Mouse (Mus musculus): ENCODE results near the gene Inpp4b.

The Inpp4b gene

GRCm38 (mm10) chr8:81826406-81826805 lies 484.1 kb downstream of the Inpp4b start:
- no peak for DNase-seq (ENCODE audit: low read depth in 2 of 2, low spot score in 2 of 2)

GRCm38 (mm10) chr8:81827306-81827913 lies 485.1 kb downstream of the Inpp4b start:
- DNase-seq (ENCODE audit: low read depth in 2 of 2, low spot score in 2 of 2) = no peak

GRCm38 (mm10) chr8:81831430-81831829 lies 489.1 kb downstream of the Inpp4b start:
- no peak for DNase-seq (ENCODE audit: low read depth in 2 of 2, low spot score in 2 of 2)

- DNase-seq (ENCODE audit: low read depth in 2 of 2, low spot score in 2 of 2) = no peak
Measured at GRCm38 (mm10) chr8:81833852-81834251, 491.5 kb downstream of the Inpp4b start.

- no peak for DNase-seq (ENCODE audit: low read depth in 2 of 2, low spot score in 2 of 2)
Measured at GRCm38 (mm10) chr8:81840512-81840911, 498.2 kb downstream of the Inpp4b start.

- DNase-seq (ENCODE audit: low read depth in 2 of 2, low spot score in 2 of 2) = no peak
Measured at GRCm38 (mm10) chr8:81844104-81844982, 502.0 kb downstream of the Inpp4b start.

- no peak for DNase-seq (ENCODE audit: low read depth in 2 of 2, low spot score in 2 of 2)
Measured at GRCm38 (mm10) chr8:81847929-81848328, 505.6 kb downstream of the Inpp4b start.

- DNase-seq (ENCODE audit: low read depth in 2 of 2, low spot score in 2 of 2) = no peak
Measured at GRCm38 (mm10) chr8:81849976-81850375, 507.6 kb downstream of the Inpp4b start.

GRCm38 (mm10) chr8:81853184-81853583 lies 510.8 kb downstream of the Inpp4b start:
- DNase-seq (ENCODE audit: low read depth in 2 of 2, low spot score in 2 of 2) = no peak

GRCm38 (mm10) chr8:81854543-81854942 lies 512.2 kb downstream of the Inpp4b start:
- no peak for DNase-seq (ENCODE audit: low read depth in 2 of 2, low spot score in 2 of 2)

GRCm38 (mm10) chr8:81855009-81855408 lies 512.7 kb downstream of the Inpp4b start:
- DNase-seq (ENCODE audit: low read depth in 2 of 2, low spot score in 2 of 2) = no peak

- no peak for DNase-seq (ENCODE audit: low read depth in 2 of 2, low spot score in 2 of 2)
Measured at GRCm38 (mm10) chr8:81856120-81856519, 513.8 kb downstream of the Inpp4b start.

GRCm38 (mm10) chr8:81856608-81857007 lies 514.3 kb downstream of the Inpp4b start:
- no peak for DNase-seq (ENCODE audit: low read depth in 2 of 2, low spot score in 2 of 2)

GRCm38 (mm10) chr8:81858393-81858792 lies 516.0 kb downstream of the Inpp4b start:
- DNase-seq (ENCODE audit: low read depth in 2 of 2, low spot score in 2 of 2) = no peak

- DNase-seq (ENCODE audit: low read depth in 2 of 2, low spot score in 2 of 2) = no peak
Measured at GRCm38 (mm10) chr8:81859805-81860204, 517.4 kb downstream of the Inpp4b start.

GRCm38 (mm10) chr8:81861311-81861710 lies 519.0 kb downstream of the Inpp4b start:
- DNase-seq (ENCODE audit: low read depth in 2 of 2, low spot score in 2 of 2) = no peak

GRCm38 (mm10) chr8:81862738-81863137 lies 520.4 kb downstream of the Inpp4b start:
- DNase-seq (ENCODE audit: low read depth in 2 of 2, low spot score in 2 of 2) = no peak

- DNase-seq (ENCODE audit: low read depth in 2 of 2, low spot score in 2 of 2) = no peak
Measured at GRCm38 (mm10) chr8:81864318-81864717, 522.0 kb downstream of the Inpp4b start.

GRCm38 (mm10) chr8:81865664-81866063 lies 523.3 kb downstream of the Inpp4b start:
- no peak for DNase-seq (ENCODE audit: low read depth in 2 of 2, low spot score in 2 of 2)

GRCm38 (mm10) chr8:81867020-81867419 lies 524.7 kb downstream of the Inpp4b start:
- DNase-seq (ENCODE audit: low read depth in 2 of 2, low spot score in 2 of 2) = no peak

GRCm38 (mm10) chr8:81870466-81870865 lies 528.1 kb downstream of the Inpp4b start:
- DNase-seq (ENCODE audit: low read depth in 2 of 2, low spot score in 2 of 2) = no peak

GRCm38 (mm10) chr8:81880071-81880470 lies 537.7 kb downstream of the Inpp4b start:
- DNase-seq (ENCODE audit: low read depth in 2 of 2, low spot score in 2 of 2) = no peak
